Mouse (Mus musculus) thymus, postnatal 25 days (tissue): Measurements from ENCODE around the gene Cfap97d1.
A peak's percentile ranks its signal among the peaks of the same experiment; 100 is the strongest.

Experiments used
- DNase-seq: peaks from one replicate; pipeline ENCODE4 v3.0.0; 2022

The Cfap97d1 gene

DNA sequence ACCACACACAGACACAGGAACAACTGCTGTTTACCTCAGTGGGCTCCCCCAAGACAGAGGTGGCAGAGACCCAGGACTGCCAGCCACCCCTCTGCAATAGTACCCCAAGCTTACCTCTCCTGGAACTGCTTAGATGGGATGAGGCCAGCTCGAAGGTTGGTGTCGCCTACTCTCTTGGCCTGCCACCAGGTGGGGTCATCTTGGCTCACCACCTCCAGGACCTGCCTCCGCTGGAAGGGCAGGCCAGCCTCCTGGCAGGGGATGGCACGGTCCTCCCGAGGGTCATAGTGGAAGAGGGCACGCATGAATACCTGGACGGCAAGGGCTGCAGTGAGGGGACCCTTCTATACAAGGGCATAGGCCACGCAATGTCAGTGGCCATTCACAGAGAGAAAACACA is 29.1 kb downstream of the Cfap97d1 start:
- no peak for DNase-seq

DNA sequence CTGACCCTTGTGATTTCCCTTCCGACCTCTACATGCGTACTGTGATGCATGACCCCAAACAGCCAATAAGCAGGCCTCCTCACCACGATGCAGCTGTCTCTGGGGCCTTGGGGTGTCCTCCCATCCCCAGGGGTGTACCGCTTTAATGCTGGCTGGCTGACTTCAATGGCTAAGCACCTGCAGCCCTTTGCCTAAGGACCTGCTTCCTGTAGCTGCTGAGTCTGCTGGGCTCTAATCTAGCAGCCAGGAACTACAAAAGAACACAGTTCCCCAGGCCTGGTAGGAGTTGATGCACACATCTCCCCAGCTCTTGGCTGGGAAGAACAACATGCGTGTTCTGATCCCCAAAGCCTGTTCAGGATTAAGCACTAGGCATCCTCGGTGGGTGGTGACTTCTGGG is 31.4 kb downstream of the Cfap97d1 start:
- no peak for DNase-seq

DNA sequence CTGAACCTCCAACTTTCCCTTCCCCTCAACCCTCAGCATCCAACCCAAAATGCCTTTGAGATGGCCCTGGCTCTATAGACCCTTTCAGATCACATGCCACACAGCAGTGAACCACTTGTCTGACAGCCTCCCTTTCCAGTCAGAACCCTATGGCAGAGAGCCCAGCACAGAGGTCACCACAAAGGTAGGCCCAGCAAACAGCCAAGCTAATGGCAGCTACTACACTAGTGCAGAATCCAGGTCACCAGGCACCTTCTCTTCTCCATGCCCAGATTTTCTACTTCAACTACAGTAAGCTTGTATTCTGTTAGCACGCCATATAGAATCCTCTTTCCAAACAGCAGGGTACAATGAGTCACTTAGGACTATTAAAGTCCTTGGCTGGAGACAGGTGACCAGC is 32.1 kb downstream of the Cfap97d1 start:
- no peak for DNase-seq

DNA sequence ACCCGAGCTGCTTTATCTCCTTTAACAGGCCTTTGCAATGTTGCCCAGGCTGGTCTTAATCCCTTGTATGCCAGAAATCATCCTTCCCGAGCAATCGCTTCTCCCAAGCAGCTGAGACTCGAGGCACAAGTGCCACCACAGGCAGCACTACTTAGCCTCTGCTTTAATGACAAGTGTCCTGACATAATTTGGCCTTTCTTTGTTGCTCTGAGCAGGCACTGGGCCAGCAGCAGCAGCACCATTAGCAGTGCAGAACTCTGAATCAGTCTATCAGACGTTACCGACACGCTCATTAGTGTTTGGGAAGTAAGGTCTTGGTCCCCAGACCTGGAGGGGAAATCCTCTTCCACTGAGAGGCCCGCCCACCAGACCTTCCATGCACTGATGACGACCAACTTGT is 35.7 kb downstream of the Cfap97d1 start:
- no peak for DNase-seq

DNA sequence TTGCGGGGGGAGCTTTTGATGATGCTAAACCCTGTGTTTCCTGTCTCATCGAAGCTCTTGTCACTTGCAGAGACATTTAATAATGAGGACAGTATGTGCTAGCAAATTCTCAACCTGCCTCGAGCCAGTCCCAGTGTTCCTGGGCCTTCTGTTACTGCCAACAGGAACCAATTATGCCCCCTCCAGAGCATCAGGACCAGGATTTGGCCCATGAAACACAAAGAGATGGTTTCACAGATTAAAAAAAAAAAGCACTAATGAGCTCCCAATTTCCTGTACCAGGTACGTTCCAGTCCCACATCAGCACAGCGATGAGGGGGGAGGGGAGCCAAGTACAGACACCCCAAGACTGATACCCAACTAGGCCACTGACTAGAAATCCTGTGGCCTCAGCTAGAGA is 37.1 kb downstream of the Cfap97d1 start:
- DNase-seq, result no peak

DNA sequence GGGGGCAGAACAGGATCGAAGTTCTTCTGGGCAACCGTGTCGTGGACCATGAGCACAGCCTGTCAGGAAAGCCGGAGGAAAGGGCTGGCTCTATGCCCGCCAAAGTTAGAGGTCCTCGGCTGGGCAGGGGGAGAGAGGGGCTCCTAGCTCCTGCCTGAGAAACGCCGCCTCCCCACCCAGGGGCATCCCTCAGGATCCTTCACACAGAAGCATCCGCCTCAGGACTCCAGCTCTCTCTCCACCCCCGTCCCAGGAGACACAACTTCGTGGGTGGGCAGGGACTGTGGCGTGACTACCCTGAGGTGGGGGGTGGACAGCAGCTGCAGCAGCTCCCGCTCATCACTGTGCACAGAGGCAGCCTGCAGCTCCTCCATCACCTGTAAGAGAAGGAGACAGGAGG is 39.3 kb downstream of the Cfap97d1 start:
- DNase-seq, result no peak

DNA sequence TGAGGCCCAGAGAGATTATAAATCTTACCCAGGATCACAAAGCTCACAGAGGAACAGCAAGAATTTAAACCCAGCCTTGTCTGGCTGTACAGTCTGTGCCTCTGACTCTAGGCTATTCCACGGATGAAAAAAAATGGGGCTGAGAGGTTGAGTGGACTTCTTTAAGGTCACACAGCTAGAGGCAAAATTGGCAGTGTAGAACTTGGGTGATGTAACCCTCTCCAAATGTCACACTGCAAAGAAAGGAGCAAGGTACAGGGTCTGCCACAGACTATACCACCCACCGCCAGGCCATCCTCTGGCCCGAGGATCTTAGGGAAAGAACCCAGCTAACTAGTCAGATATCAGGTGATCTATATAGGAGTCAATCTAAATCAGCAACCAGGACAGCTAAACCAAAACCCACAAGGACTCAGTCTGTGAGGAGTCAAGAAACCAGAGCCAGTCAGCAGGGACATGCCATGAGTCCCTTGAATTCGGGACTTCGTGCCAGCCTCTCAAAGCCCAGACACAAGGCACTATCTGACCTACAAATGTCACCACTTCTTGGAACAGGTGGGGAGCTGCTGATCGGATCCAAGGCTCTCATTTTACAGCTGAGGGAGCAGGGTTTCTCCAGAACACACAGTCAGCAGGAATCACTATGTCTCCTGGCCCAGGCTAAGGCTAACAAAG is 40.1 kb downstream of the Cfap97d1 start:
- no peak for DNase-seq

DNA sequence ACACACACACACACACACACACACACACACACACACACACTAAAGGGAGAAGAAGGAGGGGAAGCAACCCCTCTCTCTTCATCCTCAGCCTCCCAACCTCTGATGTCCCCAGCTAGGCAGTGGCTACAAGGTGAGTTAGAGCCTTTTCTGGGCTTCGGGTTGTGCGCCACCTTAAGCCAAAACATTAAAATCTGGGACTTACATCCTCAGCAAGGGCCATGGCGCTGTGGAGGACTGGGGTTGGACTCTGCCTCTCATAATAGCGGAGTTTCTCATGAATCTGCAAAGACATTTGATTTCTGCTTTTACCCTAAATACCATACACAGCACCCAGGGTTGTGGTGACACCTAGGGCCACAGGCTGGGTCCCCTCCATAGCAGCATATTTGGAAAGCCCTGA is 40.8 kb downstream of the Cfap97d1 start:
- DNase-seq, result no peak

DNA sequence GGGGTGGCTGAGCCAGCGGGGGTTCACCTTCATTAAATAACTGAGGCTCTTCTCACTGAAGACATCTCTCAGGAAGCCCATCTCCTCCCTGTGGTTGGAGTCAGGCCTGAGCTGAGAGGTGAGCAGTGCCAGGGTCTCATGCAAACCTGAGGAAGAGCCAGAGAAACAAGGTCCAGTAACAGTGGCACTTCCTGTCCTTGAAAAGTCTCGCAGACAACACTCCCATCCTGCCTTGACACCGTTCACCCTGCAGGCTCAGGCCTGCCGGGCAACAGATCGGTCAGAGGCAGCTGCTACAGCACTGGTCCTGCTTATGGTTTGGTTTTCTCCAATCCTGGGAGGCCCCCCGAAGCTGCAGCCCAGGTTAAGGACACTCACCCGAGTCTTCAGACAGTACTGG is 41.3 kb downstream of the Cfap97d1 start:
- DNase-seq, result no peak

DNA sequence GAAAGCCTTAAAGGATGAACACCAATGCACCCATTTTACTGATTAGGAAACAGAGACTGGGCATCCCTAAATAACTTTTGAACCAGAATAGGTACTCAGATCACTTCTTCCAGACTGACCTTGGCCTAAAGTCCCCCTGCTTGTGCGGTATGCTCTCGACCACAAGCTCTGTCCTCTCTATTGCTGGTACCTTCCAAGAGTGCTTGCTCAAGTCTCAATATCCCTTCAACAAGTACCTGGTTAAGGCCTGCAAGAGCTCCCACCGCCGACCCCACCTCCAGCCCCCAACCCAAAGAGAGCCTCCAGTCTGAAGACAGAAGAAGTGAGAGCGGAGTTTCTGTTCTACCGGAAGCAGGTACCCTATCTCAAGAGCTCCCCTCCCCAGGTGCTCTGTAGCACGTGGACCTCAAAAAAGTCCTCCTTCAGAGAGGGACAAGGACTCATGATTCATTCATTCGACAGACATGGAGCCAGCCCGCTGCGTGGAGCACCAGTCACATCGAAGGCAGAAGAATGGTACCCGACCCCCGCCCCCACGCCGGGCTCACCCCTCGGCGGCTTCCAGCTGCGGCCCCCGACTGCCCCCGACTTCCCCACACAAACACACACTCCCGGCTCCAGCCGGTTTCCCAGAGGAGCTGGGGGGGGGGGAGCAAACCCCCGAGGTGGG is 42.0 kb downstream of the Cfap97d1 start:
- DNase-seq, result no peak

DNA sequence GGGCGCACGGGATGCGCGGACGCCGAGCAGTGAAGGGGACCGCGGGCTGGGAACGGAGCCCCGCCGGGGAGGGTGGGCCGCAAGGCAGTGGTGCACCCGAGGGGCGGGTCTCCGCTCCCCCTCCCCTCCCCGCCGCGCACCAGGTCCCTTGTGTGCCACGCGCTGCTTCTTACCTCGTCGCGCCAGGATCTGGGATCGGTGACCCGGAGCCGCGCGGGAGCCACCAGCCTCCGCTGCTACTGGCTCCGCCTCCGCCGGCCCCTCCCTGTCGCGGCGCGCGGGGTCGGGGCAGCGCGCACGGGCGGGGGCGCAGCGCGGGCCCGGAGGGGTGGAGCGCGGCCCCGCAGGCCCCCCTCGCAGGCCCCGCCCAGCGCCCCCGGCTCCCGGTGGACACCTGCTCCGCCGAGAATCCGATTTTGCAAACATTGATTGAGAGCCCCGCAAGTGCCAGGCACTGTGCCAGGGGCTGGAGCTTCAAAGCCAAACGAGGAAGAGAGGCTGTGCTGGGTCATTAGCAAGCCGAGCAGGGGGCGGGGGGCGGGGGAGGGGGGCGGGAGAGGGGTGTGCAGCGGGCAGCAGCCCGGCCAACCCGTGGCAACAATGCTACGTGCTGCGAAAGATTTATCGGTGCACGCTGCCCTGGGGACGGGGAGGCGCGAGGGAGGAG is 42.7 kb downstream of the Cfap97d1 start:
- peak; percentile 26 for DNase-seq

DNA sequence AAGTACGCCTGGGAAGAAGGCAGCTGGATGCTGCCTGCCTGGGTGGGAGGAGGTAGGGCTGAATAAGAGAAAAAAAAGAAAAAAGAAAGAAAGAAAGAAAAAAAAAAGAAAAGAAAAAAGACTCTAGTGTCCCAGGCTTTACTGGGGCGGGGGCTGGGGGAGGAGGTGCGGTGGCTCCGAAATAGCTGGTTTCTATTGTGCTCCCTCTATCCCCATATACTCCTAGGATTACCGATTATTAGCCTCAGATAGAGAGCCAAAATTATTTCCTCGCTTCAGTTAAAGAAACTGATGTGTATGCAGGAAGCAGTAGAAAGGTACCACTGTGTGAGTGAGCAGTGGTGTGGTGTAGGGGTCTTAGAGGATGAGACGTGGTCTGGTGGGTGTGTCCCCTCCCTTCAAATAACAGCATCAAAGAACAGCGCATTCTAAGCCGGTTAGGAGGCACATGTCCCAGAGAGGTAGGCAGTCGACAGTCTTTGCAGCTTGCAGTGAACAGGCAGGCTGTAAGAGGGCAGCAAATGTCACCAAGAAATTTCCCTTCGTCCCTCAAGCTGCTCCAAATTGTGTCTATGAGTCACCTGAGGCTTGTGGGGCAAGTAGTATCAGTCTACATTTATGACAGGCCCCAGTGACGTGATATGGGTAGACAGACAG is 43.4 kb downstream of the Cfap97d1 start:
- no peak for DNase-seq

DNA sequence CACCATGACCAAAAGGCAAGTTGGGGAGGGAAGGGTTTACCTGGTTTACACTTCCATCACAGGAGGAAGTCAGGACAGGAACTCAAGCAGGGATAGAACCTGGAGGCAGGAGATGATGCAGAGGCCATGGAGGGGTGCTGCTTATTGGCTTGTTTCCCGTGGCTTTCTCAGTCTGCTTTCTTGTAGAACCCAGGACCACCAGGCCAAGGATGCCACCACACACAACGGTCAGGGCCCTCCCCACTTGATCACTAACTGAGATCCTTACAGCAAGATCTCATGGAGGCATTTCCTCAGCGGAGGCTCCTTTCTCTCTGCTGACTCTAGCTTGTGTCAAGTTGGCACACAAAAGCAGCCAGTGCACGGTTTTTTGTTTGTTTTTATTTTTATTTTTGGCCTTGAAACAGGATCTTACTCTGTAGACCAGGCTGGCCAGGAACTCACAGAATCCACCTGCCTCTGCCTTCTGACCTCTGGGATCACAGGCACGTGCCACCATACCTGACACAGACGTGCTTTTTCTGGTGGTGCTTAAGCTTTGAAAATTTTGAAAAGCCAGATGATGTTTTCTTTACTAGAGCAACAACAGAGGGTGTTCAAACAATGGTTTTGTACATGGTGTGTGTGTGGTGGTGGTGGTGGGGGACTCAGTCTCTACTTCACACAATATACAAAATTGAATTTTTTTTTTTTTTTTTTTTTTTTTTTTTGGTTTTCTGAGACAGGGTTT is 44.2 kb downstream of the Cfap97d1 start, which contains the start of gene Mpp3:
Gene Mpp3, minus strand, starts transcription at position 375 of the 730 bp plus-strand sequence.
- DNase-seq, result no peak

DNA sequence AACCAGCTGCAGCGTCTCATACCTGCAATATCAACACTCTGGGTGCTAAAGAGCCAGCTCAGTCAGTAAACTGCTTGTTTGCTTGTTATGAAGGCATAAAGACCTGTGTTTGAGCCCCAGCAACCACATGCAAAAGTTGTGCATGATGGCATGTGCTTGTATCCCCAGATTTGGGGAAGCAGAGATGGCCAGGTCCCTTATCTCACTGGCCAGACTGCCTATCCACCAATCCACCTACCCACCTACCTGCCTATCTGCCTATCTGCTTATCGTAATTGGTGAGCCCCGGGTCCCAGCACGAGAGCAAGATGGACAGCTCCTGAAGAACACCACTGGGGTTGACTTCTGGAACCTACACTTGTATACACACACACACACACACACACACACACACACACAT is 45.2 kb downstream of the Cfap97d1 start:
- DNase-seq, result no peak

DNA sequence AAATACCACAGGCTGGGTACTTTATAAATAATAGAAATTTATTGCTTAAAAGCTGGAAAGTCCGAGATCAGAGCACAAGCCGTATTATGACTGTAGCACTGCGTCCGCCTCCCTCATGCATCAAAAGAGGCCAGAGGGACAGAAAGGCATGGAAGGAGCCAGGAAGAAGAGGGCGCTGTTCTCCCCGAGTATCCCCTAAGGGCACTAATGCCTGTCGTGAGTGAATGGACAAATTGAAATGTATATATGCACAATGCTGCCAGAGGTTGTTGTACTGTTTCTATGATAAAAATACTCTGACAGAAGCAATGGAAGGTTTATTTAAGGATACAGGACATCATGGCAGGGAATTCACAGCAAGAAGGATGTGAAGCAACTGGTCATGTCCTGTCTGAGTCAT is 45.9 kb downstream of the Cfap97d1 start:
- DNase-seq, result no peak

DNA sequence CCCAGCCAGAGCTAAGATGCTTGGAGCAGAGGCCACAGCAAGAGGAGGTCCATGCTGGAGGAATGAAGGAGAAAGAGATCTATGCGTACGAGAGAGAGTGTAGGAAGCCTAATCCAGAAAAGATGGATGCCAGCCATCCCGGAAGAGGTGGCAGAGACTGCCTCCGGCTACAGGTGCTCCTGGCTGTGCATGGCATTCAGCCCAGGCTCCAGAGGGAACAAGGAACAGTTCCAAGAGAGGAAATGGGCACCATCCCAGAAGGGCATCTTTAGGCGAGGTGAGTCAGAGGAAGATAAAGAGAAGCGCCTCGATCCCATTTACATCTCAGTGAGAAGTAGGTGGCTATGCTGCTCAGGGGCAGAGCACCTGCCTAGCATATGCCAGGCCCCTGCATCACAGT is 47.1 kb downstream of the Cfap97d1 start:
- no peak for DNase-seq

DNA sequence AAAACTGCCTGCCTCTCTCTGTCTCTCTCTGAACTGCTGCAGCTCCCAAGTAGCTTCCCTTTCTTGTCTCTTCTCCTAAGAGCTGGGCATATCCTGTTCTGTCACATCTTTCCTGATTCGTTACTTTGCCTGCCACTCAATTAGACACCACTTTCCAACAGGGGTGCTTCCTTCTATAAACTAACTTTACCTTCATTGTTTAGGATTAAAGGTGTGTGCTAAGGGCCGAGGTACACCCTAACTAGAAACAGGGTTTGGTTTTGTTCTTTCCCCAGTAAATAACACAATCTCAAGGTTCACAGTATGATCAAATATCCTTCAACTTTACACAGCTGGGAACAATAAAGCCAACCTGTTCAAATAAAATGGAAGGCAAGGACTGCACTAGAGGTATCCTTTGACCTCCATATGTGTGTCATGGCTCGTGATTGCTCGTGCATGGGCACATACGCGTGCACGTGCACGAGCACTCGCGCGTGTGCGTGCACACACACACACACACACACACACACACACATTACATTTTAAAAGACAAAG is 49.0 kb downstream of the Cfap97d1 start:
- no peak for DNase-seq

DNA sequence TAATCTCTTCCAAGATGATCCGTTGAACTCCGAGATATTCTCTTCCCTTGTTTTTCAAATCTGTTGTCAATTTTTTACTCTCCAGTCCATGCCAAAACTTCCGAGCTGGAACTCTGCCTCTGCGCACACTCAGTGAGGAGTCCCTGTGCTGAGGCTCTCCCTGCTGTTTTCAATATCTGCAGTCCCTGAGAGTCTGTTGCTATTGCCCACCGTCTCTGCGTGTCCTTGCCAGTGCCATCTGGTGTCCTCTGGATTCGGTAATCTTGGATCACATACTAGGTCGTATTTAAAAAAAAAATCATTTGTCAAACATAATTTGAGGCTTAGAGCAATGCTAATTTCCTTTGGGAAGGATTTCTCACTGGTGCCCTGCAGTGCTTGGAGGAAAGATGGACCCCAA is 50.8 kb downstream of the Cfap97d1 start:
- DNase-seq, result no peak

DNA sequence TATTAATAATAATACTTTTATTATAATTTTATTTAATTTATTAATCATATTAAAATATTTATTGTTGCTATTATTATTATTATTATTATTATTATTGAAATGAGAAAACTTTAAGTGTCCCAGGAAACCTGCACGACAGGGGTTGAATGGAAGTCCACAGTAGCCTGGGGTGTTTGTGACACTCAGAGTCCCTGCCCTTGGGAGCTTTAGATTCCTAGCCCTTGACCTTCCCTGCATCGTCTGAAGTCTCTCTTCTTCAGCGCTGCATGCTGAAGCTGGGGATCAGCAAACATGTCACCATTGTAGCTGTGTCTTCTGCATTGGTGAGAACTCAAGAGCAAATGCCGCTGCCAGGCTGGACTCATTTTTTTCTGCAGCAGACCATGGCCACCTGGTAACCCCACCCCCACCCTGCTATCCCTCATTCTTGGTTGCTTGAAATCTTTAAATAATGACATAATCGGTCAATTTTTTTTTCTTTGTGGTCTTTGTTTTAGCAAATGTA is 51.4 kb downstream of the Cfap97d1 start:
- no peak for DNase-seq

DNA sequence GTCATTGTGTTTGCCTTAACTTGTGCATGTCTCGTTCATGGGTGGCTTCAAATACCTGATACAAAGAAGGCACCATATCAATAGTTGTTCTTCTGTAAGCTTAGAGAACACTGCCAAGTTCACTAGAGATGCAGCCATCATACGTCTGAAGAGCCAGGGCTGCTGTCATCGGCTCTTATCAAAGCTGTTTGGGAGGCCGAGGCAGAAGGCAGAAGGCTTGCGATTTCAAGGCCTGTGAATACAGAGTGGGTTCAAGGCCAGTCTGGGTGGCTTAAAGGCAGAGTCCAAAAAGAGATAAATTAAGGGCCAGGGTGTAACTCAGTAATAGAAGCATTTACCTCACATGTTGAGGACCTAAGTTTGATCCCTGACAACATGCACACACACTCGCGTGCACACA is 52.3 kb downstream of the Cfap97d1 start:
- no peak for DNase-seq

DNA sequence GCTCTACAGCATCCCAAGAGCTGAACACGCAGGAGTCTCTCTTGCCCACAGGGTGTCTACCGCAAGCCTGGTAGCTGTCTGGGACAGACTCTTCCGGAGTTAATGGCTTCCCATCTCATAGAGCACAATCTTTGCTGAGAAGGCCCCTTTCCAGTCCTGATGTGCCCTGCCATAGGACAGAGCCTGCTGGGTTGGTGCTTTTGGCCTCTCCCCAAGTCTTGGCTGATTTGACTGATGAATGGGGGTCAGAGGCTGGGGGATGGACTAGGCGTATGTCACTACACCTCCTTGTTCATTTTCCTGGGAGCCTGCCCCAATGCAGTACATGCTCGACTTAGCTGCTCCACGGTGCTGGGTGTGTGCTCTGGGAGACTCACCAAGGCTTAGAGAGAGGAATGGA is 53.7 kb downstream of the Cfap97d1 start:
- no peak for DNase-seq

DNA sequence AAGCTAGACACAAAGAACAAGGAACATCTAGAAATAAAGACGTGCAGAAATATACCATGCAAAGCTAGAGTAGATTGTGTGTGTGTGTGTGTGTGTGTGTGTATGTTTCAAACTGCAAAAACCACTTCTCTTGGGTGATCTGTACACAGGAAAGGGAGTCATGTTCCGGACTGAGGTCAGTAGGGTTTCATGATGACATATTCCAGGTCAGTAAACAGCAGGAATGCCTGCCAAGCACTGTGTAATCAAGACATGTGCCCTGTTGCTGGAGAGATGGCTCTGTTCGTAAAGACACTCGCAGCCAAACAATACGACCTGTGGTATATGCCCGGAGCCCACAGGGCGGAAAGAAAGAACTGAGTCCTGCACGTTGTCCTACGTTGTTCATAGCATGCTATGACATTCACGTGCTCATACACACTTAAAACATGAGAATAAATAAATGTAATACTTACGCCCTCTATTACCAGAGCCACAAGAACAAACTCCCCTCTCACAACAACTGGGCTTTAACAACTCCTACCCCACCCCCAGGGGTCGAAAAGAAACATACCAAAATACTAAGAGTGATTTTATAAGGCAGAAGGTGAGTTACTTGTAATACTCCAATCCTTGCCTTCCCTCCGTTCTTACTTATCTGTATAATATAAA is 55.5 kb downstream of the Cfap97d1 start:
- no peak for DNase-seq
